Mouse (Mus musculus) embryonic fibroblast, embryonic 13.5 days (primary cell): ENCODE measurements around the gene Tmem54. TPM values are rescaled to one million over a fixed set of nuclear protein-coding genes. Genes with fewer than 3 reads are reported as not detected.

Source experiments
- H3K27ac ChIP-seq: 2 replicates; pipeline ENCODE4 v1.5.1; 2012; ENCODE audit warnings: low read length, control low read depth, inconsistent platforms; ENCODE audit not compliant: insufficient read depth
- H3K4me1 ChIP-seq: 2 replicates; pipeline ENCODE4 v1.6.1; 2011; ENCODE audit warnings: low read length; ENCODE audit not compliant: control insufficient read depth, insufficient read depth
- H3K4me3 ChIP-seq: 2 replicates; pipeline ENCODE4 v1.5.1; 2011; ENCODE audit warnings: mild to moderate bottlenecking, control low read depth, low read length; ENCODE audit not compliant: insufficient read depth
- CTCF ChIP-seq: IDR thresholded peaks from 2 replicates; pipeline ENCODE4 v1.5.1; 2011; ENCODE audit warnings: mild to moderate bottlenecking, control low read depth, low read length, moderate library complexity, borderline replicate concordance; ENCODE audit not compliant: insufficient read depth
- POLR2A ChIP-seq: IDR thresholded peaks from 2 replicates; pipeline ENCODE4 v1.6.1; 2011; ENCODE audit warnings: low read depth, mild to moderate bottlenecking, control low read depth, low read length, moderate library complexity
- polyA plus RNA-seq: library from polyadenylated mRNA; stranded (reverse); fragments of >200 nt; gene quantifications from 2 replicates; pipeline ENCODE4 v1.2.4, GENCODE M21; 2011; ENCODE audit warnings: low read depth; ENCODE audit not compliant: missing spikeins, insufficient read length

Tmem54 gene
- polyA plus RNA-seq, 1 experiment, result not detected

GRCm38 (mm10) chr4:129140808-129141207 lies 35.5 kb downstream of the Tmem54 start:
- no peak overlapping the region for H3K27ac ChIP-seq
- peaks cover 16% of the 10 kb centered on the region for H3K4me1 ChIP-seq
- no peak overlapping the region for H3K4me3 ChIP-seq
- TF ChIP-seq CTCF (no peak), POLR2A (no peak)

GRCm38 (mm10) chr4:129141560-129142438 lies 36.5 kb downstream of the Tmem54 start:
- H3K27ac ChIP-seq, result no peak overlapping the region
- TF ChIP-seq POLR2A (no peak), CTCF (no peak)
- H3K4me3 ChIP-seq, result no peak overlapping the region
- peaks cover 16% of the 10 kb centered on the region for H3K4me1 ChIP-seq

DNA sequence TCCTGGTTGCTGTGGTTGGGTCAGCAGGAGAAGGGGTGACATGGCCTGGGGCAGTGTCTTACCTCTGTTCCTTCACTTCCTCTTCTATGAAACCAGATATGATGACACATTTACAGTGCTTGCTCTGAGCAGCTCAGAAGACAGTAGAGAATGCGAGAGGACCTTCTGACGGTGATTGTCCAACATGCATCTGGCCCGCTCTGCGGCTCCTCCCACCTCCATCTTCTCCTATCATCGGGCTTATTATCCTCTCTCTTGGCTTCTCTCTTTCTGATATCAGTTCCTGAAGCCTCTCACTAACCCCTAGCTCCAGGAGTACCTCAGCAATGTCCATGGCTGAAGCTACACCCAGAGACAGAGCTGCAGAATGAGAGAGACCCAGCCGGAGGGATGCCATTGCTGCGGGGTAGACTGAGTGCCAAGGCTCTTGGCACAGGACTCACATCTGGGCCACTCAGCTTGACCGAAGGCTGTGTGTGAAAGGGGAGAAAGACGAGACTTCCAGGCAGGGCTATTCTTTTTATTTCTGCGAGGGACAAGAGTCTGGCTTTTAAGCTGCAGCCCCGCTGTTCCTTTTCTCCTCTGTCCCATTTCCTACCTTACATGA lies 37.2 kb downstream of the Tmem54 start:
- no peak overlapping the region for H3K27ac ChIP-seq
- H3K4me3 ChIP-seq, result no peak overlapping the region
- TF ChIP-seq POLR2A (no peak), CTCF (no peak)
- H3K4me1 ChIP-seq, result peaks cover 16% of the 10 kb centered on the region

DNA sequence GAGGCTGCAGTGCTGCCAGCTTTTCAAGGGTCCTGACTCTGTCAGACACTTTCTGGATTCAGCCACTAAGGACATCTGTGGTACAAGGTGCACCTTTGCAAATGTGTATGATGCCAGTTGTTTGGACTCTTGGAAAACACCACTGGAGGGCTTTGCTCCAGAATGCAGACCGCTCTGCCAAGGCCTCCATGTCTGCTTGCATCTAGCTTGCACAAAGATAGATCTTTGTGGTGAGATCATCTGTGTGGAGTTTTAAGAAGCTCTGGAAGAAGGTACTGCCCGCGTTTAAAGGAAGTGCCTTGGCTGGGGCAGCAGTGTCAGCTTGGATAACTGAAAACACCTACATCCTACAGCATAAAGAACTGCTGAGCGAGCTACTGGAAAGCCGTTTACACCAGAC lies 38.2 kb downstream of the Tmem54 start:
- TF ChIP-seq CTCF (no peak), POLR2A (no peak)
- H3K27ac ChIP-seq, result no peak overlapping the region
- peaks cover 16% of the 10 kb centered on the region for H3K4me1 ChIP-seq
- no peak overlapping the region for H3K4me3 ChIP-seq

DNA sequence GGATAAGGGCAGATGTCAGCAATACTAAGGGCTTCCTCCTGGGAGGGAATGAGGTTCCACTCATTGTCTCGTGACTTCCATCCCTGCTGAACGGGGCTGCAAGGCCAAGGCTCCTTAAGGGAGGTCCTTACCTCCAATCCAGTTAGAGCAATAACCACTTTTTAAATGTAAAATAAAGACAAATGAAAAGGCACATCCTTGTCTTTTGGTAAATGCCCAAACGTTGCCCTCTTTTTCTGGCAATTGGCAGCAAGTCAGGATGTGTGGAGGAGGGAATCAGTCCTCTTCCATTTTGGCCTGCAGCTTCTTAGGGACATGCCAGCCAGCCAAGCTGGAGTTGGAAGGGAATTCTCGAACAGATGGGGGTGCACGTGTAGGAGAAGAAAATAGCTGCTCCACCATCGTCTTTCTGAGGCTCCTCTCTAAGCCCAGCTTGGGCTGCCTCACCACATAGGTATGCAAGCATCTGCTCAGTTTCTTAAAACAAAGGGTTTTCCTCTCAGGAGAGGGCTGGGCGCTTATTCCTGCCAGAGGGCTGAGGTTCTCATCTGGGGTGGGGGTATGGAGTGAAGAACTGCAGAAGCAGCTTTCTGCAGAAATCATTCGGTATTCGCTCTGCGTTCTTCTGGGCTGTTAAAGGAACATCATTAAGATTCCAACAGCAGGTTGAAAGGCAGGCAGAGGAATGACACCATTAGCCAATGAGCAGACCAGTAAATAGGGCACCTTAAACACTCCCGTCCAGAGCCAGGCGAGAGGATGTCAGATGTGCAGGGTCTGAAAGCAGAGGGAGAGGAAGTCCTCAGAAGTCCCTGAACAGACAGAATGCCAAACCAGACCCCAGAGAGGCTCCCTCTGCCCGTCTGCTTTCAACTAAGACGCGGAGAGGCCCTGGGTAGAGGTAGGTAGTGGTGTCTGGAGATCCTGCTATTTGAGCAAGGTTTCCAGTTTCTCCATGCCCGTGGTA lies 39.3 kb downstream of the Tmem54 start:
- Histone ChIP-seq H3K4me1 (peaks cover 16% of the 10 kb centered on the region), H3K27ac (peak overlapping the region; percentile 50), H3K4me3 (no peak overlapping the region)
- TF ChIP-seq POLR2A (no peak), CTCF (no peak)

GRCm38 (mm10) chr4:129145411-129145810 lies 40.1 kb downstream of the Tmem54 start:
- H3K4me3 ChIP-seq, result no peak overlapping the region
- H3K4me1 ChIP-seq, result peaks cover 13% of the 10 kb centered on the region
- H3K27ac ChIP-seq, result peak overlapping the region; percentile 34
- TF ChIP-seq POLR2A, result no peak
- no peak for TF ChIP-seq CTCF

- TF ChIP-seq CTCF (no peak), POLR2A (no peak)
- Histone ChIP-seq H3K4me1 (peaks cover 13% of the 10 kb centered on the region), H3K4me3 (no peak overlapping the region), H3K27ac (no peak overlapping the region)
Observed at GRCm38 (mm10) chr4:129145943-129146342, 40.6 kb downstream of the Tmem54 start.

DNA sequence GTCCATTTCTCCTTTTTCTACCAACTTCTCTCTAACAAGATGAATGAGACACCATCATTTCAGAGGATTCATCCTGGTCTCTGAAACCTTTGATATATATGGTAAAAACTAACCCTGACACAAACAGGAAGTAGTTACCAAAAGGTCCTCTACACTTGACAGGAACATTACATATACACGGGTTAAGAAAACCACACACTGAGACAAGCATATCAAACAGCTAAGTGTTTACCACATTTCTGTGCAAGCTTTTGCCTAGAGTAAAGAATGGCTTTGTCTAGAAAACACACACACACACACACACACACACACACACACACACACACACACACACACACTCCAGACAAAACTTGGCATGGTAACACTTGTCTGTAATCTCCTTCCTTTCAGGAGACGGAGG lies 41.0 kb downstream of the Tmem54 start:
- Histone ChIP-seq H3K27ac (no peak overlapping the region), H3K4me3 (no peak overlapping the region), H3K4me1 (peaks cover 13% of the 10 kb centered on the region)
- TF ChIP-seq POLR2A (no peak), CTCF (no peak)

GRCm38 (mm10) chr4:129147552-129148103 lies 42.3 kb downstream of the Tmem54 start:
- H3K4me3 ChIP-seq, result no peak overlapping the region
- H3K4me1 ChIP-seq, result peaks cover 13% of the 10 kb centered on the region
- no peak overlapping the region for H3K27ac ChIP-seq
- TF ChIP-seq CTCF (no peak), POLR2A (no peak)
